Comparison of ENCODE assay signal across 8 mouse cellular contexts in genomic region chr7:125674916-125675315, GRCm38 (mm10). TPM values are rescaled to one million over a fixed set of nuclear protein-coding genes. Genes with fewer than 3 reads are reported as not detected.
DNase-seq lines count a peak whose midpoint lies in the region; ATAC-seq lines count a peak whose summit lies in the region.

No protein-coding gene starts in this region.

- peaks cover 100% of the 10 kb centered on the region for H3K36me3 ChIP-seq in embryonic facial prominence, embryonic 14.5 days (ENCODE audit: control insufficient read depth, insufficient read depth, low read length)

- H3K9me3 ChIP-seq in embryonic facial prominence, embryonic 14.5 days (ENCODE audit: control insufficient read depth, low read length), result no peaks in the 10 kb centered on the region

- no peak overlapping the region for H3K4me3 ChIP-seq in embryonic facial prominence, embryonic 14.5 days (ENCODE audit: low read depth, low read length)

- no peak for ATAC-seq in embryonic facial prominence, embryonic 14.5 days (ENCODE audit: low read depth)

- no peaks in the 10 kb centered on the region for H3K27me3 ChIP-seq in embryonic facial prominence, embryonic 14.5 days (replicated peaks; ENCODE audit: control insufficient read depth, insufficient read depth, low read length)

- H3K27ac ChIP-seq in embryonic facial prominence, embryonic 14.5 days (replicated peaks; ENCODE audit: low read depth, low read length), result no peak overlapping the region

- intact Hi-C loops in left cerebral cortex, postnatal 25 days (cut with DNase I), result loop anchor here (2.0 kb wide), 1 partner anchor 408 kb away; the partner anchor contains the start of gene Gsg1l

- WGBS in embryonic facial prominence, embryonic 14.5 days, result 89% methylated on average over 2 of the region's 2 CpGs

- DNase-seq in adrenal gland, adult (ENCODE audit: inconsistent age in 2 of 2, low spot score in 1 of 2), result peak; percentile 30 to 80
- DNase-seq in adrenal gland, adult 8-10 months, result no peak
- peak; percentile 40 to 66 for DNase-seq in left cerebral cortex, adult 18-20 months (ENCODE audit: low spot score in 2 of 2)
- DNase-seq in left cerebral cortex, adult 8-10 months (ENCODE audit: low spot score in 2 of 2), result no peak
- peak; percentile 54 for DNase-seq in adrenal gland, postnatal 14 days
- peak; percentile 28 for DNase-seq in embryonic facial prominence, embryonic 14.5 days (ENCODE audit: low spot score)
- DNase-seq in left cerebral cortex, postnatal 25 days (ENCODE audit: low spot score in 2 of 2), result peak; percentile 54 to 55
- peak; percentile 59 for DNase-seq in retina, postnatal 1 day

- no peak overlapping the region for H3K4me2 ChIP-seq in embryonic facial prominence, embryonic 14.5 days (ENCODE audit: low read depth, low read length)

- no peak overlapping the region for H3K9ac ChIP-seq in embryonic facial prominence, embryonic 14.5 days (ENCODE audit: low read depth, low read length)

- H3K4me1 ChIP-seq in embryonic facial prominence, embryonic 14.5 days (ENCODE audit: control insufficient read depth, insufficient read depth, low read length), result no peaks in the 10 kb centered on the region

RNA-seq across cellular contexts. Expression of gene Gtf3c1, which starts 32.7 kb away (rescaled TPM):
- total RNA-seq in adrenal gland, adult 8-10 months (2022), result 10 to 100 TPM; 72.8 to 86.8 (median 78.4) TPM
- total RNA-seq in left cerebral cortex, adult 18-20 months (2021), result 100 to 1,000 TPM in 1 of 2 experiments, 10 to 100 TPM in 1; 97.5 to 101 TPM
- total RNA-seq in left cerebral cortex, adult 8-10 months (2022), result 100 to 1,000 TPM in 3 of 4 experiments, 10 to 100 TPM in 1; 94.0 to 105 (median 102) TPM
- total RNA-seq in adrenal gland, postnatal 14 days (2021), result 61.0 and 66.2 TPM in 2 replicates
- polyA plus RNA-seq in embryonic facial prominence, embryonic 14.5 days (2014; fragmentation: Nextera tagmentation; extraction: Ambion mirVana), result 26.0 and 29.8 TPM in 2 replicates
- 100 to 1,000 TPM in 1 of 2 experiments, 10 to 100 TPM in 1; 96.8 to 101 TPM for total RNA-seq in left cerebral cortex, postnatal 25 days (2021)

RNA-seq across cellular contexts. Expression of gene D430042O09Rik, which starts 32.8 kb away (rescaled TPM):
- total RNA-seq in adrenal gland, adult 8-10 months (2022), result 10 to 100 TPM; 29.6 to 39.5 (median 34.4) TPM
- 10 to 100 TPM; 29.2 to 35.2 TPM for total RNA-seq in left cerebral cortex, adult 18-20 months (2021)
- total RNA-seq in left cerebral cortex, adult 8-10 months (2022), result 10 to 100 TPM; 26.8 to 30.5 (median 28.4) TPM
- 16.6 and 16.7 TPM in 2 replicates for total RNA-seq in adrenal gland, postnatal 14 days (2021)
- polyA plus RNA-seq in embryonic facial prominence, embryonic 14.5 days (2014; fragmentation: Nextera tagmentation; extraction: Ambion mirVana), result 9.0 and 9.6 TPM in 2 replicates
- 10 to 100 TPM; 21.8 to 31.6 TPM for total RNA-seq in left cerebral cortex, postnatal 25 days (2021)

Comparison
In these comparisons a context has a peak if more than half of its experiments do, and no peak if none do; other contexts are left out.
1. DNase-seq: peak in adrenal gland, adult (2 of 2), left cerebral cortex, adult 18-20 months (2 of 2), adrenal gland, postnatal 14 days (single experiment), embryonic facial prominence, embryonic 14.5 days (single experiment), left cerebral cortex, postnatal 25 days (2 of 2) and retina, postnatal 1 day (single experiment); none in adrenal gland, adult 8-10 months (single experiment) and left cerebral cortex, adult 8-10 months (0 of 2).